Mouse (Mus musculus): Measurements from ENCODE around the gene Ezh1. TPM values are rescaled to one million over a fixed set of nuclear protein-coding genes. Genes with fewer than 3 reads are reported as not detected.

The Ezh1 gene
- total and polyA plus RNA-seq, 2 experiments from 2014 or later = 22.5 to 25.6 TPM

GRCm38 (mm10) chr11:101152825-101153224, 73.4 kb downstream of the Ezh1 start:
- Histone ChIP-seq H3K4me1 (ENCODE audit: insufficient read depth) (no peaks in the 10 kb centered on the region), H3K27ac (ENCODE audit: low read depth, low read length) (no peak overlapping the region), H3K27me3 (ENCODE audit: insufficient read depth, low read length) (no peaks in the 10 kb centered on the region), H3K9ac (no peak overlapping the region), H3K4me3 (ENCODE audit: low read depth, low read length) (no peak overlapping the region), H3K4me2 (ENCODE audit: low read depth) (no peak overlapping the region), H3K9me3 (ENCODE audit: low read length) (no peaks in the 10 kb centered on the region), H3K36me3 (ENCODE audit: insufficient read depth) (no peaks in the 10 kb centered on the region)
- DNase-seq = no peak
- no peak for TF ChIP-seq CTCF (IDR thresholded peaks at IDR 0.05; ENCODE audit: low read depth)
- ATAC-seq = no peak
- 94% methylated on average over 1 of the region's 1 CpGs for WGBS

GRCm38 (mm10) chr11:101151063-101151462, 75.2 kb downstream of the Ezh1 start:
- Histone ChIP-seq H3K27me3 (ENCODE audit: insufficient read depth, low read length) (no peaks in the 10 kb centered on the region), H3K27ac (ENCODE audit: low read depth, low read length) (no peak overlapping the region), H3K4me3 (ENCODE audit: low read depth, low read length) (no peak overlapping the region), H3K9me3 (ENCODE audit: low read length) (no peaks in the 10 kb centered on the region), H3K9ac (no peak overlapping the region), H3K36me3 (ENCODE audit: insufficient read depth) (no peaks in the 10 kb centered on the region), H3K4me1 (ENCODE audit: insufficient read depth) (no peaks in the 10 kb centered on the region), H3K4me2 (ENCODE audit: low read depth) (no peak overlapping the region)
- ATAC-seq = no peak
- WGBS = 47% methylated on average over 2 of the region's 2 CpGs
- DNase-seq = no peak
- no peak for TF ChIP-seq CTCF (IDR thresholded peaks at IDR 0.05; ENCODE audit: low read depth)

DNA sequence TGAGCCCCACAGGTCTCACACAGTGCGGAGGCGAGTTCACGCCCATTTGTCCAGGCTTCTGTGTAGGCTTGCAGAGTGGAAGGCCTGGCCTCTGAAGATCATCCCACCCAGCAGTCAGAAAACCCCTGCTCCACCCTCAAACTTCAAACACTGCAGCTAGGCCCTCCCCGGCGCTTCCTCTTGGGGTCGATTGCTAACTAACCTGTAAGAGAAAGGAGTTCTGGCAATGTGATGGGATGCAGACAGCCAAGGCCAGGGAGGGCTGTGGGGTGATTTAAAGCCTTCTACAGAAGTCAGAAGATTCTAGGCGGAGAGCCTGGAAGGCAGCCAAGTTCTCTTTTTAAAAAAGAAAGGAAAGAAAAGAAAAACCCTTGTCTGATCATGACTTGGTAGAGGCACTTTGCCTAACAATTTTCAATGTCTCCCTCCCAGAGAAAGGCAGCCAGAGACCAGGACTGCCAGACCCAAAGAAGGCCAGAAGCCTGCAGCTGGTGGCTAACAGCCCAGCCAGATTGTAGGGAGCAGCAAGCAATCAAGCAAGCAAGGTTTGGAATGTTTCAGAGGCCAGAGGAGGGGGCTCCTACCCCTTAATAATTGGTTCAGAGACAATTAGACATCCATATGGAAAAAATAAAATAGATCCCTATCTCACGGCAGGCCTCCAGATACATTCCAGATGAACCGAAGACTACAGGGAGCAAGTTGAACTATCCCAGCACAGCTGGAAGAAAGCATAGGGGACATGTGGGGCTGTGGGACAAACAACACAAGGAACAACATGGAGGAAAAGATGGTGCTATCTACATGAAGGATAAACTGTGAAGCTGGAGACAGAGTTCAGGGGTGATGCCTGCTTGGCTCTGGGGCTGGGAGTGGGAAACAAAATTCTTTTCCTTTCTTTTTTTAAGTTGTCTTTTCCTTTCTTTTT, 76.8 kb downstream of the Ezh1 start:
- Histone ChIP-seq H3K27me3 (ENCODE audit: insufficient read depth, low read length) (no peaks in the 10 kb centered on the region), H3K27ac (ENCODE audit: low read depth, low read length) (no peak overlapping the region), H3K36me3 (ENCODE audit: insufficient read depth) (no peaks in the 10 kb centered on the region), H3K9me3 (ENCODE audit: low read length) (no peaks in the 10 kb centered on the region), H3K9ac (no peak overlapping the region), H3K4me1 (ENCODE audit: insufficient read depth) (peaks cover 2% of the 10 kb centered on the region; the same call in 1 of the 2 replicates), H3K4me2 (ENCODE audit: low read depth) (no peak overlapping the region), H3K4me3 (ENCODE audit: low read depth, low read length) (no peak overlapping the region)
- no peak for TF ChIP-seq CTCF (IDR thresholded peaks at IDR 0.05; ENCODE audit: low read depth)
- WGBS = 38% methylated on average over 9 of the region's 9 CpGs
- ATAC-seq (no peak), DNase-seq (no peak)

- no peak overlapping the region for H3K27ac ChIP-seq (ENCODE audit: low read depth, low read length)
- no peak overlapping the region for H3K4me3 ChIP-seq (ENCODE audit: low read depth, low read length)
- peaks cover 2% of the 10 kb centered on the region; the same call in 1 of the 2 replicates for H3K4me1 ChIP-seq (ENCODE audit: insufficient read depth)
- 71% methylated on average over 10 of the region's 10 CpGs for WGBS
- TF ChIP-seq CTCF (IDR thresholded peaks at IDR 0.05; ENCODE audit: low read depth) = no peak
- H3K4me2 ChIP-seq (ENCODE audit: low read depth) = no peak overlapping the region
- ATAC-seq (no peak), DNase-seq (no peak)
- no peaks in the 10 kb centered on the region for H3K9me3 ChIP-seq (ENCODE audit: low read length)
- no peaks in the 10 kb centered on the region for H3K27me3 ChIP-seq (ENCODE audit: insufficient read depth, low read length)
- no peak overlapping the region for H3K9ac ChIP-seq
- no peaks in the 10 kb centered on the region for H3K36me3 ChIP-seq (ENCODE audit: insufficient read depth)
Observed at GRCm38 (mm10) chr11:101148751-101149150, 77.5 kb downstream of the Ezh1 start.

DNA sequence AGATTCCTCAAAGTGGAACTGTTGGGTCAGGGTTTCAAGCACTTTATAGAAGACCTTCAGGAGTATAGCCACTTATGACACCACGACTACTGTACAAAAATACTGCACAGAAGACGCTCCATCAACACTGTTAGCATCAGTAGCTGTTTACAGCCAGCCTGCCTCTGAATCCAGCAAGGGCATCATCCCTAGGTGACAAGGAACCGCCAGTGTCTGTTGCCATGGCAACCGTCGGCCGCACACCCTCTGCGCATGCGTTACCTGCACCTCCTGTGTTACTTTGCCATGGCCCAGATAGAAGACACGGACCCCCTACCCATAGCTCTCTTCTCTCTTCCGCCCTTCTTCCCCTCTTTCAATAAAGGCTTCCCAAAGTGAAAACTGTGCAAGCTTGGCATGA, 79.9 kb downstream of the Ezh1 start:
- 0 out of 2 replicates have a peak overlapping the region, but pooled peaks have one; percentile 40 for H3K27ac ChIP-seq (ENCODE audit: low read depth, low read length)
- no peak overlapping the region for H3K4me3 ChIP-seq (ENCODE audit: low read depth, low read length)
- no peak overlapping the region for H3K9ac ChIP-seq
- H3K9me3 ChIP-seq (ENCODE audit: low read length) = no peaks in the 10 kb centered on the region
- peak; percentile 80 for DNase-seq
- TF ChIP-seq CTCF (IDR thresholded peaks at IDR 0.05; ENCODE audit: low read depth) = no peak
- WGBS = 11% methylated on average over 10 of the region's 10 CpGs
- no peak overlapping the region for H3K4me2 ChIP-seq (ENCODE audit: low read depth)
- H3K27me3 ChIP-seq (ENCODE audit: insufficient read depth, low read length) = no peaks in the 10 kb centered on the region
- peak; percentile 34; the same call in 1 of the 2 replicates for ATAC-seq
- no peaks in the 10 kb centered on the region for H3K36me3 ChIP-seq (ENCODE audit: insufficient read depth)
- peaks cover 2% of the 10 kb centered on the region; the same call in 1 of the 2 replicates for H3K4me1 ChIP-seq (ENCODE audit: insufficient read depth)

GRCm38 (mm10) chr11:101143338-101144225, 82.7 kb downstream of the Ezh1 start:
- ATAC-seq (peak; percentile 64), DNase-seq (peak; percentile 69)
- H3K4me3 ChIP-seq (ENCODE audit: low read depth, low read length) = peak overlapping the region; percentile 25
- no peaks in the 10 kb centered on the region for H3K36me3 ChIP-seq (ENCODE audit: insufficient read depth)
- peaks cover 2% of the 10 kb centered on the region; the same call in 1 of the 2 replicates for H3K4me1 ChIP-seq (ENCODE audit: insufficient read depth)
- H3K9me3 ChIP-seq (ENCODE audit: low read length) = no peaks in the 10 kb centered on the region
- TF ChIP-seq CTCF (IDR thresholded peaks at IDR 0.05; ENCODE audit: low read depth) = no peak
- H3K27me3 ChIP-seq (ENCODE audit: insufficient read depth, low read length) = no peaks in the 10 kb centered on the region
- H3K27ac ChIP-seq (ENCODE audit: low read depth, low read length) = peak overlapping the region; percentile 50; the same call in 1 of the 2 replicates
- H3K4me2 ChIP-seq (ENCODE audit: low read depth) = peak overlapping the region; percentile 50
- H3K9ac ChIP-seq = peak overlapping the region; percentile 42
- WGBS = 18% methylated on average over 17 of the region's 19 CpGs
